Mouse (Mus musculus) intestine, embryonic 16.5 days (tissue): Measurements from ENCODE around the gene Ttc9. TPM values are rescaled to one million over a fixed set of nuclear protein-coding genes. Genes with fewer than 3 reads are reported as not detected.

Source experiments
- ATAC-seq: fragments of 200-750 bp; cut with Nextera tagmentation; 2 replicates; pipeline ENCODE4 v1.8.0; 2017; ENCODE audit warnings: moderate TSS enrichment, moderate library complexity
- H3K27ac ChIP-seq: fragments of 300-500 bp; sonication (generic); 2 replicates; pipeline ENCODE4 v1.5.1; 2014; ENCODE audit warnings: mild to moderate bottlenecking, low read length
- H3K27me3 ChIP-seq: fragments of 300-500 bp; sonication (generic); replicated peaks from 2 replicates; pipeline ENCODE4 v1.6.1; 2014; ENCODE audit warnings: low read length, control low read depth, mixed read lengths; ENCODE audit not compliant: control insufficient read depth, insufficient read depth
- H3K36me3 ChIP-seq: fragments of 300-500 bp; sonication (generic); 2 replicates; pipeline ENCODE4 v1.6.1; 2014; ENCODE audit warnings: low read length, control low read depth; ENCODE audit not compliant: control insufficient read depth, insufficient read depth
- H3K4me1 ChIP-seq: fragments of 300-500 bp; sonication (generic); 2 replicates; pipeline ENCODE4 v1.6.1; 2014; ENCODE audit warnings: low read length, control low read depth, mixed read lengths; ENCODE audit not compliant: control insufficient read depth, insufficient read depth
- H3K4me2 ChIP-seq: fragments of 300-500 bp; sonication (generic); 2 replicates; pipeline ENCODE4 v1.6.1; 2014; ENCODE audit warnings: low read depth, low read length, control low read depth
- H3K4me3 ChIP-seq: fragments of 300-500 bp; sonication (generic); 2 replicates; pipeline ENCODE4 v1.5.1; 2014; ENCODE audit warnings: mild to moderate bottlenecking, low read length
- H3K9ac ChIP-seq: fragments of 300-500 bp; sonication (generic); 2 replicates; pipeline ENCODE4 v1.6.1; 2014; ENCODE audit warnings: low read depth, low read length
- H3K9me3 ChIP-seq: fragments of 300-500 bp; sonication (generic); 2 replicates; pipeline ENCODE4 v1.6.1; 2016; ENCODE audit warnings: low read length, control low read depth; ENCODE audit not compliant: control insufficient read depth
- WGBS: fragments of 180-500 bp; shearing (Covaris S2); extraction: QIAGEN DNeasy Blood & Tissue Kit; methylation state at CpG from one replicate; pipeline ENCODE4 v1.1.7; 2014; 5-methylcytosine and 5-hydroxymethylcytosine counted together
- polyA plus RNA-seq: library from polyadenylated mRNA; unstranded; fragments of >200 nt; fragmentation: Nextera tagmentation; extraction: Ambion mirVana; gene quantifications from 2 replicates; pipeline ENCODE4 v1.2.1, GENCODE M21; 2015

The Ttc9 gene
- polyA plus RNA-seq, 1 experiment from 2014 or later: 1.5 TPM

DNA sequence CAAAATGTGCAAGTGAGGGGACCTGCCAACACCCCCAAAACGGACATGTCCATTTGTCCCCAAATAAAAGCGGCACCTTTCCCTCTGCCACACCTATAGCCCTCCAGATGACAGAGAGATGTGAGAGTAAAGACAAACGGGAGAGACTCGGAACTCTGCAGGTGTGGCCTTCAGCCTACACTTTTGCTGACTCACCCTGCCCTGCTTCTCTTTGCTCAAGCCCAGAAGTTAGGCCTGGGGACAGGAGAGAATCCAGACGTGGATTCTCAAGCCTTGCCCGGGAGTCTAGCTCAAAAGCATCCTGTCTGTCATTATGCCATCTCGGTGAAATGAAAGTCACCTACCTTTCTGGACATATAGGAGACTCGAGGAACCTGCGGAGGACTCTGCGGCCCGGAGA, 52.3 kb downstream of the Ttc9 start:
- 67% methylated on average over 11 of the region's 11 CpGs for WGBS
- no peak for ATAC-seq
- H3K4me2 ChIP-seq: no peak overlapping the region

DNA sequence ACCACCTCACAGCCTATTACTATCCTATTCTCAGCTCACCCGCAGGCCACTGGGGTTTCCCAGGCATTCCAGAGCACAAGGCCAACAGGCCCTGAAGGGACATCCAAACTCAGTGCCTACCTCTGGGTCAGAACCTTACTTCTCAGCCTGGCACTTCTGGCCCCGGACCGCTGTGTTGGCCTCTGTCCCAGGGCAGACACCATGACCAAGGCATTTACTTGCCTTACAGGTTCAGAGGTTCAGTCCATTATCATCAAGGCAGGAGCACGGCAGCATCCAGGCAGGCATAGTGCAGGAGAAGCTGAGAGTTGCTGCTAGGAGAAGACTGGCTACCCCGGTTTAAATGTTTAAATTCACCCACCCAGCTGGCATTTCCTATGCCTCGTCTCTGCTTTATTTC, 53.0 kb downstream of the Ttc9 start:
- Histone ChIP-seq H3K27me3 (no peaks in the 10 kb centered on the region), H3K4me3 (no peak overlapping the region), H3K4me2 (no peak overlapping the region), H3K9me3 (no peaks in the 10 kb centered on the region), H3K9ac (no peak overlapping the region), H3K27ac (no peak overlapping the region), H3K4me1 (no peaks in the 10 kb centered on the region), H3K36me3 (no peaks in the 10 kb centered on the region)
- WGBS: 83% methylated on average over 6 of the region's 6 CpGs
- ATAC-seq: no peak

More for the DNA sequence above, 52.3 kb downstream of the Ttc9 start:
- Histone ChIP-seq H3K27ac (no peak overlapping the region), H3K4me3 (no peak overlapping the region), H3K9me3 (no peaks in the 10 kb centered on the region), H3K36me3 (no peaks in the 10 kb centered on the region), H3K4me1 (no peaks in the 10 kb centered on the region), H3K9ac (no peak overlapping the region), H3K27me3 (no peaks in the 10 kb centered on the region)

DNA sequence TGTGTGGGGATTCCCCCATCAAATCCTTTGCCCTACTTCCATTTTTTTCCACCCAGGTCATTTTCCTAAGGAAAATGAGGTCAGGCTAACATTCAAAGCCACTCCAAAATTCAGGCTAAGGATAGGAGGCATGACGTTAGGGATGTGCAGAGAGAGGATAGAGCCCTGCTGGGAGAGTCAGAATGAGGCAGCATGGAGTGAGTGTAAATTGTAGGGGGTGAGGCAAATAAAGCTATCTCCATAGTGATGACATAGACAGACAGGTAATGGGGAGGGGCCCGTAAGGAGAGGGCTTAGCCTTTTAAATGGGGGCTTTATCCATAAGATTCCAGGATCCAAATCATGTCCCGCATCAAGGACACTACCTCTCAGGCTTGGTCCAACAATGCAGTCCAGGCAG, 54.9 kb downstream of the Ttc9 start:
- Histone ChIP-seq H3K4me1 (no peaks in the 10 kb centered on the region), H3K4me3 (no peak overlapping the region), H3K27me3 (no peaks in the 10 kb centered on the region), H3K9ac (no peak overlapping the region), H3K27ac (no peak overlapping the region), H3K4me2 (no peak overlapping the region), H3K9me3 (no peaks in the 10 kb centered on the region), H3K36me3 (no peaks in the 10 kb centered on the region)
- 54% methylated on average over 3 of the region's 3 CpGs for WGBS
- ATAC-seq: no peak

DNA sequence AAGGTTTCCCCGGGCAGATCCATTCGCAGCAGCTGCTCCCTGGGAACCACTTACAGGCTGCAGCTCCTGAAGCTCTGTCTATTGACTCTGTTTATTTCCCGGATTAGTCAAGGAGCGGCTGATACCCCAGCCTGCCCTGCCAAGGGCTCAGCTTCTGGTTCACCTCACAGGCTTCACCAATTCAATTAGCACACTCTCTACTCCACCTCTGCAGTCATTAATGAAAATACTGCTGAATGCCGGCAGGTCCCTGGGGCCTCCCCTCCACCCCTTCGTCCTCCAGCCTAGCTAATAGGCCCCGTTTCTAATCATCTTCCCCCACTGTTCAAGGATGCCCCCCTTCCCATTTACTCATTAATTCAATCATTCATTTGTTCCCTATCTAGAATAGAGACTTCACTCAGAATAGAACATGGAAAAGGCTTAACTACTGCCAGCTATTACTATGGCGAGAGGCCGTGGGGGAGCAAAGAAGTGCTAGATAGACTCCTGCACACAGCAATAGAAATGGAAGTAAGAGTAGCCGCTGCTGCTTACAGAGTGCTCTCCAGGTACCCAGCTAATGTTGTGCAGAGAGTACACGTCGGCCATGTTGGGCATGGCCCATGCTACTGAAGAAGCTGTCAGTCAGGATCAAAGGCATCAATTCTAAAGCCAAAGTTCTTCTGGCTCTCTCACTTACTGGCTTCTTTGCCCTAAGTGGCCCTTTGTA, 55.5 kb downstream of the Ttc9 start:
- Histone ChIP-seq H3K9me3 (no peaks in the 10 kb centered on the region), H3K4me3 (no peak overlapping the region), H3K4me2 (no peak overlapping the region), H3K27ac (no peak overlapping the region), H3K9ac (no peak overlapping the region), H3K36me3 (no peaks in the 10 kb centered on the region), H3K27me3 (no peaks in the 10 kb centered on the region), H3K4me1 (no peaks in the 10 kb centered on the region)
- 50% methylated on average over 12 of the region's 12 CpGs for WGBS
- ATAC-seq: no peak

DNA sequence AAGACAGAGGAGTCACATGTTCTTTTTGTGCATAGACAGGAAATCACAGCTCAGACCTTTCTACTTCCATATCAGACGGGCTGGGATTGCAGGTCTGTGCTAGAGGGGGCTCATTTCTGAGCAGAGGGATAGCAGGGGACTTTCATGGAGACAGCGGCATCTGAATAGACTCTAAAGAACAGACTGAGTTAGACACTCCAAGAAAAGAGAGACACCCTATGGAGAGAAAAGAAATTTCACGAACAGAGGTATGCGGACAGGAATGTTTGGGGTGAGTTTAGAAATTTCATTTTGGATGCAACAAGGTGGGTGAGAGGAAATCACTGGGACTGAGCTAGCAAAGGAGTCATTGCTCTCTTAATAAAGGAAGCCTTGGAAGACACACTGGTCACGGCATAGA, 56.8 kb downstream of the Ttc9 start:
- Histone ChIP-seq H3K9me3 (no peaks in the 10 kb centered on the region), H3K4me3 (no peak overlapping the region), H3K27me3 (no peaks in the 10 kb centered on the region), H3K9ac (no peak overlapping the region), H3K36me3 (no peaks in the 10 kb centered on the region), H3K27ac (no peak overlapping the region), H3K4me2 (no peak overlapping the region), H3K4me1 (no peaks in the 10 kb centered on the region)
- 82% methylated on average over 5 of the region's 5 CpGs for WGBS
- no peak for ATAC-seq

DNA sequence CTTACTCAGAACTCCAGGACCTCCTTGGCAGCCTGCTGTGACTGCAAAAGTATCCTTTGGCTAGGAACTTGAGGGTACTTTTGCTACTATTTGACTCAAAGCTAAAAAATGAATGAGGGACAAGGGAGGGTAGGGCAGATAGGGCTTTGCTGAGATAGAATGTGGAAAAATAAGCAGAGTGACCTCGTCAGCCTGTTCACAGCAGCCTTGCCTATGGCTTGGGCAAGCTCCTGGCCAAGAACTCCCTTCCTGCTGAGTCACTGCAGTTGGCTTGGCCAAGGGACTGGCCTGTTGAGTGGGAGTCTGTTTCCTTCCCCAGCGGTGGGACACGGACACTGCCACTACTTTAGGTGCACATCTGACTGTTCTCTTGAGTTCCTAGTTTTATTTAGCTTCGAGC, 57.5 kb downstream of the Ttc9 start:
- Histone ChIP-seq H3K9ac (no peak overlapping the region), H3K27me3 (no peaks in the 10 kb centered on the region), H3K4me1 (no peaks in the 10 kb centered on the region), H3K36me3 (no peaks in the 10 kb centered on the region), H3K4me2 (no peak overlapping the region), H3K4me3 (no peak overlapping the region), H3K9me3 (no peaks in the 10 kb centered on the region), H3K27ac (no peak overlapping the region)
- 87% methylated on average over 4 of the region's 4 CpGs for WGBS
- ATAC-seq: no peak

DNA sequence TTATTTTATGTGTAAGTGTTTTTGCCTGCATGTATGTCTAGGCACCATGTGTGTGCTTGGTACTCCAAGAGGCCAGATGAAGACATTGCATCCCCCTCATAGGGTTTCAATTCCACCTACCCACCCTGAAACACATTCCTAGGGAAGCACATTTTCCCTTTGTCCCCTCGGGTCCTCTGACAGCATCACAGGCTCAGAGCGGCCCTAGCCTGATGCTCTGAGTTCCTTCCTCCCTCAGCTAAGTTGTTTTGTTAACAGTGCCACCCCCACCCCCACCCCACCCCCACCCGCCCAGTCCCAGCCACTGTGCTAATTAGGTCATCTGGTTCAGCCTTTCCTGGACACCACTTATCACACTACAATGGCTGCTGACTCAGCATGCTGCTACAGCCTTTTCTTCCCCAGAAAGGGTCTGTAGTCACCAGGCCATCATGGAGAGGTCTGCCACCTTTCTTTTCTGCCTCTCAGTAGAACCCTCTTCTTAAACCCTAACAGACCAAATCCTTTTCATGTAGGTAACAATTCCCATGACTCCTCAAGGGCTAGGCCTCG, 58.5 kb downstream of the Ttc9 start:
- Histone ChIP-seq H3K4me2 (no peak overlapping the region), H3K9me3 (no peaks in the 10 kb centered on the region), H3K27ac (no peak overlapping the region), H3K36me3 (no peaks in the 10 kb centered on the region), H3K4me1 (no peaks in the 10 kb centered on the region), H3K27me3 (no peaks in the 10 kb centered on the region), H3K9ac (no peak overlapping the region), H3K4me3 (no peak overlapping the region)
- no peak for ATAC-seq
- 54% methylated on average over 4 of the region's 4 CpGs for WGBS

DNA sequence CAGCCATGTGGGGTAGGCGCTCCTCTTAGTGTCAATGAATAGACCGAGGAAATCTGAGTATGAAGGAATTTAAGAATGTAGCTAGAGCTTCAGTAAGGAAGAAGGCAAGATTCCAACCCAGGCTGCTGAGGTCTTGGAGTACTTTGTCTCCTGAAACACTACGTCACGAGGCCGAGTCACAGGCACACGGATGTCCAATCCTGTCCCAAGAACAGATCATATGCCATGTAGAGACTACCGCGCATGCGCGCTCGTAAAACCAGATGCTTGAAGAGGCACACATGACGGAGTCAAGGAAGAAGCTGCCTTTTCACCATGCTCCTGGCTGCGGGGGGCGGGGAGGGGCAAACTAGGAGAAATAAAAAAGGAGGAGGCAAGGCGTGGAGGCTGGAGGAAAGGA, 59.1 kb downstream of the Ttc9 start:
- no peak for ATAC-seq
- no peak overlapping the region for H3K4me3 ChIP-seq
- H3K27me3 ChIP-seq: no peaks in the 10 kb centered on the region
- H3K4me1 ChIP-seq: no peaks in the 10 kb centered on the region
- H3K9ac ChIP-seq: no peak overlapping the region
- no peaks in the 10 kb centered on the region for H3K36me3 ChIP-seq
- H3K4me2 ChIP-seq: no peak overlapping the region
- no peak overlapping the region for H3K27ac ChIP-seq
- 92% methylated on average over 15 of the region's 15 CpGs for WGBS
- H3K9me3 ChIP-seq: no peaks in the 10 kb centered on the region

DNA sequence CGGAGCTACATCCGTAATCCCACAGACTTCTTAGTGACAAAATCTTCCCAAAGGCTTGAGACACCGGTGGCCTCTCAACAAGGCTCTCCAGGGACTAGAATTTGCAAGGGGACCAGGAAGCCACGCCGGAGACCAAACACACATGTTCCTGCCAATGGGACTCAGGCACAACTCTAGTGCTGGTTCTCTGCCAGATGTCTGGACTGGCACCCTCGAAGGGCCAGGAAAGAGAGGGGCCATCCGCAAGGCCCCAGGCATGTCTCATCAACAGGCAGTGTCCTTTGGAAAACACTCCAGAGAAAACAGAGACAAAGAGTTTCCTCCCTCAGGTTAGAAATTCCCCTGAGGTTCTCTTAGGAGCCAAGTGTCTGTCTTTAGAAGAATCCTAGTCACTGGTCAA, 59.7 kb downstream of the Ttc9 start:
- no peak overlapping the region for H3K9ac ChIP-seq
- 78% methylated on average over 7 of the region's 7 CpGs for WGBS
- H3K36me3 ChIP-seq: no peaks in the 10 kb centered on the region
- peak overlapping the region; percentile 9; the same call in 1 of the 2 replicates for H3K27ac ChIP-seq
- H3K27me3 ChIP-seq: no peaks in the 10 kb centered on the region
- no peaks in the 10 kb centered on the region for H3K9me3 ChIP-seq
- H3K4me3 ChIP-seq: no peak overlapping the region
- no peaks in the 10 kb centered on the region for H3K4me1 ChIP-seq
- ATAC-seq: no peak
- no peak overlapping the region for H3K4me2 ChIP-seq
